8 mouse cellular contexts compared by ENCODE assay signal in the genomic region with DNA sequence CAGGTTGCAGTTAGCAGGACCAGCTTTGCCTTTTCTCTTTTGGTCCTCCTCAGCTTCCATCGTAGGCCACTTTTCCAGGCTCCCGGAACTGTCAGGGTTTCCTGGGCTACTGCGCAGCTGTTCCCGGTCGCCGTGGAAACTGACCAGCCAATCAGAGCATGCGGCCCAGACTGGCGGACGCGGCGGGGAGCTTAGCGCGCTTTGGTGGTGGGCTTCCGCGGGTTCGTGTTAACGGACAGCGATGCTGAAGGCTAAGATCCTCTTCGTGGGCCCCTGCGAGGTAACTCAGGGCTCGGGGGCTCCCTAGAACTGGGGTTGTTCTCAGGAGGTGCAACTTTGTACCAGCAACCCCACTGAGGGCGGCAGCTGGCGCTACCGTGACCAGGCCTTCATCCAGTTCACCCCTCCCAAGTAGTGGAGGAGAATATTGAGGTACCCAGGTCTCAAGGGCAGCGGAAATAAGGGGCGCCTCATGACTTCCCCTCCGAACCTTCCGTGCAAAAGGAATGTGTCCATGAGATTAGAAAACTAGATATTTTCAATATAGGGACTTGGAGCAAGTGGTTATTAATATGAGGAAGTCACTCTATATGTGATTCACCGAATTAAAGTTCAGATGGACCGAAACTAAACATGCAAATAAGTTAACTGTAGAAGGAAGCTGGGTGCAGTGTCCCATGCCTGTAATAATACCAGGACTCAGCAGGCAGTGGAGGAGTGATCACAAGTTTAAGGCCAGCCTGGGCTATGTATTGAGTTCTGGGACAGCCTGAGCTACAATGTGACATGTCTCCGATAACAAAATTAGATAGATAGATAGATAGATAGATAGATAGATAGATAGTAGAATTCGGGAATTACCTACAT. TPM values are rescaled to one million over a fixed set of nuclear protein-coding genes. Genes with fewer than 3 reads are reported as not detected.
DNase-seq lines count a peak whose midpoint lies in the region; ATAC-seq and TF ChIP-seq lines count a peak whose summit lies in the region.

TSS of gene Ift22 (plus strand) at position 160 of the 867 bp plus-strand sequence.

- WGBS in hindbrain, embryonic 11.5 days = 10% methylated on average over 32 of the region's 32 CpGs

- peaks cover 27% of the 10 kb centered on the region for H3K4me1 ChIP-seq in G1E (ENCODE audit: insufficient read depth, low read depth, low read length)
- no peaks in the 10 kb centered on the region for H3K4me1 ChIP-seq in hindbrain, embryonic 11.5 days (replicated peaks; ENCODE audit: control insufficient read depth, insufficient read depth, low read length)

- peak within 1 kb of the TSS; percentile 83 for H3K4me3 ChIP-seq in G1E (ENCODE audit: low read depth, low read length)
- peak within 1 kb of the TSS; percentile 69 for H3K4me3 ChIP-seq in hindbrain, embryonic 11.5 days (ENCODE audit: low read depth, low read length)

- no peaks in the 10 kb centered on the region for H3K27me3 ChIP-seq in G1E (ENCODE audit: insufficient read depth, low read length)
- H3K27me3 ChIP-seq in hindbrain, embryonic 11.5 days (ENCODE audit: control insufficient read depth, insufficient read depth, low read length) = no peaks in the 10 kb centered on the region

- peak; percentile 82 for ATAC-seq in G1E (ENCODE audit: extremely low read depth, insufficient number of reproducible peaks, low FRiP score, poor library complexity, severe bottlenecking)
- ATAC-seq in hindbrain, embryonic 11.5 days (ENCODE audit: low FRiP score) = peak; percentile 94

- peak; percentile 92 for DNase-seq in G1E (ENCODE audit: low spot score)
- DNase-seq in cerebellum, adult 18-20 months = peak; percentile 95
- DNase-seq in frontal cortex, adult 2 months (ENCODE audit: extremely low spot score in 1 of 2, low spot score in 1 of 2) = peak; percentile 91 to 98
- peak; percentile 93 for DNase-seq in hindbrain, embryonic 11.5 days (ENCODE audit: low spot score)
- peak; percentile 91 to 94 for DNase-seq in layer of hippocampus, postnatal 10 days (ENCODE audit: low spot score in 2 of 2)
- DNase-seq in lung, postnatal 10 days = peak; percentile 95
- peak; percentile 89 for DNase-seq in ovary, postnatal 36 days (ENCODE audit: low spot score)
- DNase-seq in thymus, postnatal 25 days = peak; percentile 87

- H3K9ac ChIP-seq in hindbrain, embryonic 11.5 days (ENCODE audit: low read depth, low read length) = peak within 1 kb of the TSS; percentile 69

- H3K9me3 ChIP-seq in G1E (replicated peaks) = no peaks in the 10 kb centered on the region
- H3K9me3 ChIP-seq in hindbrain, embryonic 11.5 days (ENCODE audit: control insufficient read depth, low read length) = no peaks in the 10 kb centered on the region

- peak within 1 kb of the TSS; percentile 59 for H3K4me2 ChIP-seq in hindbrain, embryonic 11.5 days (replicated peaks; ENCODE audit: low read depth, low read length)

- H3K27ac ChIP-seq in hindbrain, embryonic 11.5 days (ENCODE audit: low read depth, low read length) = no peak within 1 kb of the TSS

- TF ChIP-seq CTCF in G1E (IDR thresholded peaks at IDR 0.05; ENCODE audit: low read depth, low read length) = no peak

- peaks cover 35% of the 10 kb centered on the region for H3K36me3 ChIP-seq in G1E (replicated peaks)
- peaks cover 4% of the 10 kb centered on the region for H3K36me3 ChIP-seq in hindbrain, embryonic 11.5 days (ENCODE audit: control insufficient read depth, insufficient read depth, low read length)

RNA-seq across cellular contexts. Expression of gene Ift22, which starts in this region (rescaled TPM):
- total RNA-seq in G1E (2014; fragmentation: Nextera tagmentation) (10.5 and 16.6 TPM in 2 replicates), G1E (2017) (5.6 and 6.1 TPM in 2 replicates)
- 3.9 and 6.5 TPM in 2 replicates for polyA plus RNA-seq in G1E (2012)
- polyA plus RNA-seq in frontal cortex, adult 2 months (2012; rRNA removed) = 77.4 and 82.5 TPM in 2 replicates
- 119 TPM in 2 replicates for polyA plus RNA-seq in hindbrain, embryonic 11.5 days (2014; fragmentation: Nextera tagmentation; extraction: Ambion mirVana)
- 10 to 100 TPM; 68.9 to 70.8 TPM for total RNA-seq in layer of hippocampus, postnatal 10 days (2021)

Comparison
In these comparisons a context has a peak if more than half of its experiments do, and no peak if none do; other contexts are left out.
1. RNA of gene Ift22 (polyA plus RNA-seq): 119 TPM in hindbrain, embryonic 11.5 days and 77.4 to 82.5 TPM in frontal cortex, adult 2 months; 3.9 to 6.5 TPM in G1E; every median in the first group is over 10 times any median in the second.
2. Peak in every context shown above with its lines, with median percentiles within 50 percentile points of each other: DNase-seq.